Mouse (Mus musculus): Measurements from ENCODE around the gene Rbm47. TPM values are rescaled to one million over a fixed set of nuclear protein-coding genes. Genes with fewer than 3 reads are reported as not detected.

Gene Rbm47
- polyA plus RNA-seq, 1 experiment: 156 TPM

GRCm38 (mm10) chr5:66086952-66087351, 86.0 kb downstream of the Rbm47 start:
- Histone ChIP-seq H3K36me3 (ENCODE audit: control insufficient read depth, insufficient read depth, low read length) (no peaks in the 10 kb centered on the region; the same call in 1 of the 2 replicates), H3K4me3 (ENCODE audit: insufficient read depth, low read depth, low read length) (no peak overlapping the region), H3K4me1 (ENCODE audit: control insufficient read depth, insufficient read depth, low read length) (peaks cover 27% of the 10 kb centered on the region), H3K27ac (ENCODE audit: insufficient read depth, low read depth, low read length) (no peak overlapping the region), H3K27me3 (replicated peaks; ENCODE audit: control insufficient read depth, insufficient read depth, low read length) (no peaks in the 10 kb centered on the region)
- TF ChIP-seq POLR2A (IDR thresholded peaks at IDR 0.05; ENCODE audit: low read depth, low read length) (no peak), CTCF (conservative IDR thresholded peaks at IDR 0.05; ENCODE audit: insufficient read depth, insufficient read length, low read depth, low read length) (no peak)
- 81% methylated on average over 9 of the region's 9 CpGs for WGBS
- DNase-seq: no peak

DNA sequence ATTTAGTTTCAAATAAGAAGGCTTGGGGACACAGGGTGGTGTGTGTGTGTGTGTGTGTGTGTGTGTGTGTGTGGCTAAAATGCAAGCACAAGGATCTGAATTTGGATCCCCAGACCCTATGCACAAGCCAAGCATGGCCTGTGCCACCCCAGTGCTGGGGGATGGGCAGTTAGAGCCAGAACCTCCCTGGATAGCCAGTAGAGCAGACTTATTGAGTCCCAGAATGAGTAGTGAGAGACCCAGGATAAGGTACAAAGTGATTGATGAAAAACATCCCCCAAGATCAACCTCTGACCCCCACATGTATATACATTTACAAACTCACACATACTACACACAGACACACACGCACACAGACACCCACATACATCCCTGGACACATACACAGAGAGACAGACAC, 86.6 kb downstream of the Rbm47 start:
- no peak overlapping the region for H3K27ac ChIP-seq (ENCODE audit: insufficient read depth, low read depth, low read length)

DNA sequence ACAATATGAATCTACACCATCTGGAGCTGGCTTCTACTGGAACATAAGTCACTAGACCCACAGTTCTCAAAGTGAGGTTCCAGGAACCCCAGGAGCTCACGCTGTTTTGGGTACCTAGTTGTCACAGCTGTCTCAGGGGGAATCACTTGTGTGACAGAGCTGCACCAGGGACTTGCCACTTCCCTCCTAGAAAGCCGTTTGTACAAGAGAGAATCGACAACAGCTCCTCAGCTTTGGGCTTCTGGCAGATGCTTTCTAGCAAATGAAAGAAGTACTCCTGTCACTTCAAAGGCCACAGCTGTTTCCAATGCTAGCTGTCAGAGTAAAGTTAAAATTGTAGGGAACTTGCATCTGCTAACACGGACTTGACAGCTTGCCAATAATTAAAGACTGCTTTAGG, 87.4 kb downstream of the Rbm47 start:
- Histone ChIP-seq H3K27me3 (replicated peaks; ENCODE audit: control insufficient read depth, insufficient read depth, low read length) (no peaks in the 10 kb centered on the region), H3K4me1 (ENCODE audit: control insufficient read depth, insufficient read depth, low read length) (peaks cover 28% of the 10 kb centered on the region), H3K36me3 (ENCODE audit: control insufficient read depth, insufficient read depth, low read length) (no peaks in the 10 kb centered on the region), H3K27ac (ENCODE audit: insufficient read depth, low read depth, low read length) (0 out of 2 replicates have a peak overlapping the region, but pooled peaks have one; percentile 34), H3K4me3 (ENCODE audit: insufficient read depth, low read depth, low read length) (no peak overlapping the region)
- WGBS: 50% methylated on average over 4 of the region's 4 CpGs
- no peak for DNase-seq
- TF ChIP-seq POLR2A (IDR thresholded peaks at IDR 0.05; ENCODE audit: low read depth, low read length) (no peak), CTCF (conservative IDR thresholded peaks at IDR 0.05; ENCODE audit: insufficient read depth, insufficient read length, low read depth, low read length) (no peak)

More for the DNA sequence above, 86.6 kb downstream of the Rbm47 start:
- no peak for DNase-seq
- Histone ChIP-seq H3K27me3 (replicated peaks; ENCODE audit: control insufficient read depth, insufficient read depth, low read length) (no peaks in the 10 kb centered on the region), H3K4me1 (ENCODE audit: control insufficient read depth, insufficient read depth, low read length) (peaks cover 29% of the 10 kb centered on the region), H3K4me3 (ENCODE audit: insufficient read depth, low read depth, low read length) (no peak overlapping the region), H3K36me3 (ENCODE audit: control insufficient read depth, insufficient read depth, low read length) (no peaks in the 10 kb centered on the region; the same call in 1 of the 2 replicates)
- TF ChIP-seq POLR2A (IDR thresholded peaks at IDR 0.05; ENCODE audit: low read depth, low read length): no peak
- TF ChIP-seq CTCF (conservative IDR thresholded peaks at IDR 0.05; ENCODE audit: insufficient read depth, insufficient read length, low read depth, low read length): no peak
- WGBS: 100% methylated on average over 1 of the region's 1 CpGs

GRCm38 (mm10) chr5:66084541-66084940, 88.4 kb downstream of the Rbm47 start:
- Histone ChIP-seq H3K4me1 (ENCODE audit: control insufficient read depth, insufficient read depth, low read length) (peaks cover 19% of the 10 kb centered on the region; the same call in 1 of the 2 replicates), H3K27ac (ENCODE audit: insufficient read depth, low read depth, low read length) (peak overlapping the region; percentile 35), H3K4me3 (ENCODE audit: insufficient read depth, low read depth, low read length) (no peak overlapping the region), H3K36me3 (ENCODE audit: control insufficient read depth, insufficient read depth, low read length) (no peaks in the 10 kb centered on the region), H3K27me3 (replicated peaks; ENCODE audit: control insufficient read depth, insufficient read depth, low read length) (no peaks in the 10 kb centered on the region)
- TF ChIP-seq POLR2A (IDR thresholded peaks at IDR 0.05; ENCODE audit: low read depth, low read length) (no peak), CTCF (conservative IDR thresholded peaks at IDR 0.05; ENCODE audit: insufficient read depth, insufficient read length, low read depth, low read length) (no peak)
- no peak for DNase-seq
- 52% methylated on average over 3 of the region's 3 CpGs for WGBS

- no peak overlapping the region for H3K4me3 ChIP-seq (ENCODE audit: insufficient read depth, low read depth, low read length)
- 50% methylated on average over 7 of the region's 7 CpGs for WGBS
- TF ChIP-seq POLR2A (IDR thresholded peaks at IDR 0.05; ENCODE audit: low read depth, low read length) (no peak), CTCF (conservative IDR thresholded peaks at IDR 0.05; ENCODE audit: insufficient read depth, insufficient read length, low read depth, low read length) (peak; percentile 83)
- no peaks in the 10 kb centered on the region for H3K36me3 ChIP-seq (ENCODE audit: control insufficient read depth, insufficient read depth, low read length)
- H3K4me1 ChIP-seq (ENCODE audit: control insufficient read depth, insufficient read depth, low read length): peaks cover 19% of the 10 kb centered on the region; the same call in 1 of the 2 replicates
- no peaks in the 10 kb centered on the region for H3K27me3 ChIP-seq (replicated peaks; ENCODE audit: control insufficient read depth, insufficient read depth, low read length)
- peak overlapping the region; percentile 100 for H3K27ac ChIP-seq (ENCODE audit: insufficient read depth, low read depth, low read length)
- DNase-seq: peak; percentile 68
These were observed 89.6 kb downstream of the Rbm47 start for GRCm38 (mm10) chr5:66083350-66083749.

- TF ChIP-seq POLR2A (IDR thresholded peaks at IDR 0.05; ENCODE audit: low read depth, low read length) (no peak), CTCF (conservative IDR thresholded peaks at IDR 0.05; ENCODE audit: insufficient read depth, insufficient read length, low read depth, low read length) (no peak)
- peak; percentile 76 for DNase-seq
- Histone ChIP-seq H3K27ac (ENCODE audit: insufficient read depth, low read depth, low read length) (peak overlapping the region; percentile 100), H3K4me1 (ENCODE audit: control insufficient read depth, insufficient read depth, low read length) (peaks cover 19% of the 10 kb centered on the region; the same call in 1 of the 2 replicates), H3K4me3 (ENCODE audit: insufficient read depth, low read depth, low read length) (no peak overlapping the region), H3K36me3 (ENCODE audit: control insufficient read depth, insufficient read depth, low read length) (no peaks in the 10 kb centered on the region), H3K27me3 (replicated peaks; ENCODE audit: control insufficient read depth, insufficient read depth, low read length) (no peaks in the 10 kb centered on the region)
- 41% methylated on average over 11 of the region's 11 CpGs for WGBS
These were observed 90.7 kb downstream of the Rbm47 start for GRCm38 (mm10) chr5:66082229-66082572.

- DNase-seq: peak; percentile 96
- TF ChIP-seq POLR2A (IDR thresholded peaks at IDR 0.05; ENCODE audit: low read depth, low read length) (no peak), CTCF (conservative IDR thresholded peaks at IDR 0.05; ENCODE audit: insufficient read depth, insufficient read length, low read depth, low read length) (no peak)
- Histone ChIP-seq H3K4me3 (ENCODE audit: insufficient read depth, low read depth, low read length) (peak overlapping the region; percentile 34; the same call in 1 of the 2 replicates), H3K27ac (ENCODE audit: insufficient read depth, low read depth, low read length) (peak overlapping the region; percentile 100), H3K4me1 (ENCODE audit: control insufficient read depth, insufficient read depth, low read length) (peaks cover 21% of the 10 kb centered on the region; the same call in 1 of the 2 replicates), H3K36me3 (ENCODE audit: control insufficient read depth, insufficient read depth, low read length) (no peaks in the 10 kb centered on the region; the same call in 1 of the 2 replicates), H3K27me3 (replicated peaks; ENCODE audit: control insufficient read depth, insufficient read depth, low read length) (no peaks in the 10 kb centered on the region)
- WGBS: 31% methylated on average over 19 of the region's 19 CpGs
These were observed 91.3 kb downstream of the Rbm47 start for GRCm38 (mm10) chr5:66081443-66082228.

Data from kidney, adult 2 months (tissue).